Mouse (Mus musculus) stomach, postnatal 0 days (tissue): Measurements from ENCODE around the gene Cd4.

ENCODE experiments used
- CTCF ChIP-seq: IDR thresholded peaks from 2 replicates; pipeline ENCODE4 v1.5.1; 2016; ENCODE audit warnings: antibody characterized with exemption, low read depth, mild to moderate bottlenecking, moderate library complexity
- EP300 ChIP-seq: optimal IDR thresholded peaks from 2 replicates; pipeline ENCODE3; 2016; ENCODE audit warnings: antibody characterized with exemption

DNA sequence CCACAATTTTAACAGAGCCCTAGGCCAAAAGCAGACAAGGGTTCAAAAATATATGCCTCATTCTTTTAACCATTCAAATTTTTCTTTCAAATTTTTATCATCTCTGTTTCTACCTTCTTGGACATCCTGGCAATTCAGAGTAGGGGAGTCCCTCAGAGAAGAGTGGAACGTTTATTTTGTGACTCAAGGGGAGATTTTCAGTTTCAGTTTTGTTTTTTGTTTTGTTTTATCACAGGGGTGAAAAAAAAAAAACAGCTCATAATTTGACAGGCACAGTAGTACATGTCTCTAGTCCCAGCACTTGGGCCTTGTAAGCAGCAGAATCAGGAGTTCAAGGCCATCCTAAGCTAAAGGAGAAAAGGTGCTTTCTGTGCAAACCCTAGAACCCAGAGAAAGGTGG, 19.7 kb upstream of the Cd4 start:
- TF ChIP-seq CTCF (no peak), EP300 (no peak)
